Mouse (Mus musculus) C2C12 (cell line): ENCODE measurements around the gene Adora2a.

Experiments used
- CTCF ChIP-seq: IDR thresholded peaks from one replicate; pipeline ENCODE4 v1.5.1; 2011; ENCODE audit not compliant: control insufficient read depth, insufficient read depth, insufficient read length
- MYOD1 ChIP-seq: IDR thresholded peaks from one replicate; pipeline ENCODE4 v1.6.1; 2011; ENCODE audit warnings: low read depth; ENCODE audit not compliant: control insufficient read depth, insufficient read length
- USF1 ChIP-seq: IDR thresholded peaks from one replicate; pipeline ENCODE4 v1.6.1; 2011; ENCODE audit warnings: low read depth, mild to moderate bottlenecking, control low read depth, moderate library complexity

- TF ChIP-seq CTCF (no peak), USF1 (no peak), MYOD1 (no peak)
Measured at GRCm38 (mm10) chr10:75304049-75304405, 12.7 kb upstream of the Adora2a start.
